Mouse (Mus musculus) brown adipose tissue, adult 24 weeks (tissue): ENCODE measurements at regions not wholly inside any gene's neighbourhood (a gene's known extent, or its start where the extent isn't known, plus 50 kb on each side); places are given as distances from the start of the nearest gene placed in this dataset.

Source experiments
- H3K27ac ChIP-seq: fragments of 200-500 bp; replicated peaks from 2 replicates; pipeline ENCODE4 v1.5.1; 2012; ENCODE audit warnings: low read depth, mild to moderate bottlenecking, low read length
- H3K4me1 ChIP-seq: fragments of 200-500 bp; 2 replicates; pipeline ENCODE4 v1.6.1; 2012; ENCODE audit warnings: low read length, mixed read lengths; ENCODE audit not compliant: control insufficient read depth, insufficient read depth, insufficient read length
- H3K4me3 ChIP-seq: fragments of 200-500 bp; 2 replicates; pipeline ENCODE4 v1.5.1; 2012; ENCODE audit warnings: low read depth, mild to moderate bottlenecking, low read length, moderate library complexity; ENCODE audit not compliant: insufficient read depth

DNA sequence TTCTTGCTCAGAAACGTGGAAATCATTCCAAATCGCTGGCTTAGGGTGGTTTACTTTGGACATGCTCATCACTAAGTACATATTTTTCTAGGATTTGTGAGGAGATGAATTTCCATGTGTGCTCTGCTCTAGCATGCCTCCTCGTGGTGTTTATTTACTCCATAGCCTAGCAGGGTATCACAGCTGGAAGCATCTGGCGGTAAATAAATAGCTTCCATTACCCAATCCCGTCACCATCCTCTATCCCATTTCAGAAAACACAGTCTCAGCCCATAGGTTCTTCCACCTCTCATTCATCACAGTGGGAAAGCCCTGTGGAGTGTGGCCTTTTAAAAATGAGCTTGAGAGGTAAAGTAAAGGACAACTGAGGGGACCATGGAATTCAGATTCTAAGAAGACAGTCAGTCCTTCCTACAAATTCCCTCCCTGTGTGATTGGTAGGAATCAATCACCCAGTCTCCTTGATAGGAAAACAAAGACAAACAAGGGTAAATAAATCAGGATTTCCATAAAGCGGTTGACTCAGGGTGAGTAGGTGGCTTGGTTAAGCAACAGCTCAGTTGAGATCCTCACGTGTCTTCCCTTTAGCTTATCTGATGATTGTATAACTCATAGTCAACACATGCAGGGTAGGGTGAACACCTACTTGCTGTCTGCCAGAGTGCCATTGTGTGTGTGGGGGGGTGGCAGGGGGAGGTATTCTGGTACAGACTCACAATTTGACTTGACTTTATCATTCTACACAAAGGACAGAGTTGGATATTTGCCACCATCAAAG, 156.9 kb upstream of the Gm12728 start:
- H3K27ac ChIP-seq, result no peak overlapping the region

DNA sequence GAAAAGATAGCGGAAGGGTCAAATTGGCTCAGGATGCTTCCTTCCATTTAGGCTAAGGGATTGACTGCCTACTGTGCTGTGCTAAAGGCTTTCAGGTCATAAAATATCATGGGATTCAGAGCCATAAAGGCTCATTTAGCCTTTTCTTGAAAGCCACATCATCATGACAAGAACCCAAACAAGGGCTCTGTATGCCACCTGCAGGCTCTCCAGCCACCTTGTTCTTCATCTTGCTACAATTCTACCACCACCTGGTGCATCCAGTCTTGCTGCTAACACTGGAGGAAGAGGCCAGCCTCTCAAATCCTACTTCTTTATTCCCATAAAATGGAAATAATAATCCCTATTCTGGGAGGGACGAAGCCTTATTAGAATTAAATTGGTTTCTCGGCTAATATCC, 155.9 kb upstream of the Gm12728 start:
- Histone ChIP-seq H3K4me3 (no peak overlapping the region), H3K4me1 (no peaks in the 10 kb centered on the region), H3K27ac (no peak overlapping the region)

More for the DNA sequence above, 156.9 kb upstream of the Gm12728 start:
- Histone ChIP-seq H3K4me3 (no peak overlapping the region), H3K4me1 (no peaks in the 10 kb centered on the region)

DNA sequence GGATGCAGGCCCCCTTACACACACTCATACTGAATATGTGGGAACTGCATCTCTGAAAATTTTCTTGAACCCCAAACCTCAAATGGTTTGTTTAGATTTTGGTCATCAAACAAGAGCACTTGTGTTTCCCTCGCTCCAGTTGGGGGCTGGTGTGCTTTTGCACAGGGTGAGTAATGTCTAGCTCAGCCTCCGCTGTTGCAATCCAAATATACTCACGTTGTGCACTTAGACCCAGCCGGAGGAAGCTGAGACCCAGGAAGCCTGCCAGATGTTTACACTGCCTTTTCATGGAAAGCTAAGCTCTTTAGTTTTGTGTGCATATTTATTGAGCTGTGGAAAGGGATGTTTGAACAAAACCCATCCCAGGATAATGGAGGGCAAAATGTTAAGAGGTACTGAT, 148.9 kb upstream of the Gm12728 start:
- Histone ChIP-seq H3K27ac (no peak overlapping the region), H3K4me1 (no peaks in the 10 kb centered on the region), H3K4me3 (no peak overlapping the region)

DNA sequence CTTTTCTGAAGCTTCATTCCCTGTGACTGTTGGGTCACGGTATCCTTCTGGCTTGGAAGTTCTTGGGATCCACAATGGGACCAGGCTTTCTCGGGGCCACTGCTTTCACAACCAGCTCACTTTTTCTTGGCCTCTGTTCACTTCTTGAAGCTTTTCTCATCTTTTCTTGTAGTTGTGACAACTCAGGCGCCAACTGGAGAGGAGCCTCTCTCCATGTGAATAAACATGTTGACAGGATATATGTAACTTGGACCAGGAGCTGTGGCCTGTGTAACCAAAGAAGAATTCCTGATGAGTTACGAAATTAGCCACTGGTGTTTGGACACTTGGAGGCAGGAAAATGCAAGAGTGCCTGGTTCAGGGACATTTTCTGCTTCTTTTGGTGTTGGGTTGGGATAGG, 148.1 kb upstream of the Gm12728 start:
- Histone ChIP-seq H3K4me1 (no peaks in the 10 kb centered on the region), H3K27ac (no peak overlapping the region), H3K4me3 (no peak overlapping the region)

DNA sequence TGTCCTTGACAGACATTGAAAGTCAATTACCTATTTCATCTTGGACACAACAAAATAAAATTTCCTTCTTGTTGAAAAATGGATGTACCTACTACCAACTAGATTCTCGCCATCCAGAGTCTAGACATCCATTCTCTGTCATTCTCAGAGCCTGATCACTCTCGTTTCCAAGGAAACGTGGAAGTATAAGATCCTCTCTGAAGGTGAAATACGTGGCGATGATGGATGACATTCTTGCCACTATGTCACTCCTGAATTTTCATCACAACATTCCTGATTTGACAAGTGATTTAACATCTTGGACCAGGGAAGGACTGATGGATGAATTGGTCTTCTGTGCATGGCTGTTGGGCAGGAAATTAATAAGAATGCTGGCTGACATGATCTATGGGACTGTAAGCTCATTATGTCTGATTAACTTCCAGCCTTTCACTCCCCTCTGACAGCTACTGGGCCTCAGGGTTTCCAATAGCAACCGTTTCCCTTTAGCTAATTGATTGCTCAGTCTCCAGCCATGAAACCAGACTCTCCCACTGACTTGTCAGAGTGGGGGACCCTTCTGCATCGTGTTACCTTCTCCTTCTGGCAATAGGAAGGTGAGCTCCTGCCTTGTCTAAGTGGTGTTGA, 140.7 kb upstream of the Gm12728 start:
- H3K27ac ChIP-seq, result no peak overlapping the region
- H3K4me1 ChIP-seq, result no peaks in the 10 kb centered on the region
- H3K4me3 ChIP-seq, result no peak overlapping the region

DNA sequence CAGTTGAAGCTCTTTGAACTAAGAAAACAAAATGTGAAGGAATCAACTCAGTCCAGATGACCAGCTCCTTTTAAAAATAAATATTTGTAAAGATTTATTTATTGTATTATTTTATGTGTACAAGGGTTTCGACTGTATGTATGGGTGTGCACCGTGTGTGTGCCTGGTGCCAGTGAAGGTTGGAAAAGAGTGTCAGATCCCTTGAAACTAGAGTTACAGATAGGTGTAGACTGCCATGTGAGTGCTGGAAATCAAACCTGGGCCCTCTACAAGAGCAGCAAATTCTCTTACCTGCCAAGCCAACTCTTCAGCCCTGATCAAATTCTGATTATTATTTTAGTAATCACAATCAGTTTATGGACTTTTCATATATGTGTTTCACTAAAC, 140.2 kb upstream of the Gm12728 start:
- H3K4me1 ChIP-seq, result no peaks in the 10 kb centered on the region
- H3K27ac ChIP-seq, result no peak overlapping the region
- no peak overlapping the region for H3K4me3 ChIP-seq

DNA sequence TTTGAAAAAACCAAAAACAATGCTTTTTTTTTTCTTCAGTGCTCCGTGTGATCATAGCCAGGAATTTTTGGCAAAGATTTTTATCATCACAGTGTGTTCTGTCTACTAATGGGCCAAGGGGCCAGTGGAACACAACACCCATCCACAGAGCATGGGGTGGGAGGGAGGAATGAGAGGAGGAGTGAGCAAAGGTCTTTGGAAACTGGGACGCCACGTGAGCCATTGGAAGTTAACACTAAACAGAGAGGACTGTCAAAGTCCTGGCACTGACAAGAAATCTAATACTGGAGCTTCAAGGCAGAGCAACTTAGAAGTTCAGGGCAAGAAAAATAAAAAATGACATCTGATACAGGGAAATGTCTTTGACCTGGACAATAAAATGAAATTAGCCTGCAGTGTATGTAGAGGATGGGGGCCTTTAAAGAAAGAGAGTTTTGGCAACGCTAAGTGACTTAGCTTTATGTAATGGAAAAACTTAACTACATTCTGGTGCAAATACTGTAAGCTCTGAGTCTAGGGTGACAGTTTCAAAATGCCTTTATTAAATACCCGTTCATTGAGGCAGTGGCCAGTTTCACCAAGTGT, 133.5 kb upstream of the Gm12728 start:
- no peak overlapping the region for H3K27ac ChIP-seq
- H3K4me1 ChIP-seq, result peaks cover 2% of the 10 kb centered on the region; the same call in 1 of the 2 replicates
- no peak overlapping the region for H3K4me3 ChIP-seq

DNA sequence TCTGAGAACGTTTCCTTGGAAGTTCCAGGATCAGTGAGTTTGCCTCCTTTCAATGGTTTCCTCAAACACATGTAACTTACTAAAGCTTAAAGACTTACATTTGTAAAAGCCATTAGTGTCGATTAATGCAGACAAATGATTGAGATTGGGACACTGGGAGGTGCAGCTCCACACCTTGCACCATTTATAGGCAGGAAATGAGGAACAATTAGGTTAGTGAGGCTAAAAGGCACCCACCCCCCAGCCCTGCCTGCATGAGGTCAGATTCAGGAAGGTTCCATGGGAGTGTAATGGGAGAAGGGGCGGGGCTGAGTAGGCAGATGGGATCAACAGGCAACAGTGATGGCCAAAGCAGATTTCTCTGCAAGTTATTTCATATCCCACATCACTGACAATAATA, 131.1 kb upstream of the Gm12728 start:
- no peak overlapping the region for H3K27ac ChIP-seq
- H3K4me1 ChIP-seq, result peaks cover 2% of the 10 kb centered on the region; the same call in 1 of the 2 replicates
- H3K4me3 ChIP-seq, result no peak overlapping the region

DNA sequence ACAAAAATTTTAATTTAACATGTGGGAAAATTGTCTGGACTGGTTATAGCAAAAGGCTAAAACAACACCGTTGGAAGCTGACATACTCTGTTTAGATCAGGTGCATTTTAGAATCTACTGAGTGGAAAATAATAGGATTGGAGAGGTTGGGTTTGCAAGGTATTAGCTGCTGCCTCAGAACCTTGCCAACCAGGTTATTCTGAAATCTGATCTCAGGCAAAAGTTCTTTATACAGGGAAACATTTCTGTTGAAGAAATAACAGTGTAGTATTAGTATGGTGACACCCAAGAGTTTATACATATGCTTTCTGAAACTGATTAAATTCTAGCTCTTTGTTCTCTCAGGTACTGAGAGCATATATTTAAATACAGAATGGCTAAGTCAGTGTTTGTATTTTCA, 113.0 kb upstream of the Gm12728 start:
- H3K4me3 ChIP-seq, result no peak overlapping the region
- no peaks in the 10 kb centered on the region for H3K4me1 ChIP-seq
- H3K27ac ChIP-seq, result no peak overlapping the region

DNA sequence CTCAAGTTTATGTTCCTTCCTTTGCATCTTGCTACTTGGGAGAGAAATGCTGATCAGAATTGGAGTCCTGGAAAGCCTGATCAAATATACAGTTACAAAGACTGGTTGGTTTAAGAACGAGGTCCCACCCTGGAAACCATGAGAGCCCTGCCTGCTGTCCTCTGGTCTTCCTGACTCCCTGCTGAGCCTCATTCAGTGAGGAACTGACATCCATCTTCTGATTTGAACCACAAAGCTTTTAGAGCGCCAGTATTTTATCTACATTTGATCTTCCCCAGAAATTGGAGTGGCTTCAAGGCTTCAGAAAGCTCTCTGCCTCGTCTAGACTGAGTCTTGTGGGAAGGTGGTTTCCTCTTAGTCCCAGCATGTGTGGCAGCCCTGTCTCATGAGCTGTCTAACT, 99.0 kb upstream of the Gm12728 start:
- Histone ChIP-seq H3K4me1 (no peaks in the 10 kb centered on the region; the same call in 1 of the 2 replicates), H3K4me3 (no peak overlapping the region), H3K27ac (no peak overlapping the region)

DNA sequence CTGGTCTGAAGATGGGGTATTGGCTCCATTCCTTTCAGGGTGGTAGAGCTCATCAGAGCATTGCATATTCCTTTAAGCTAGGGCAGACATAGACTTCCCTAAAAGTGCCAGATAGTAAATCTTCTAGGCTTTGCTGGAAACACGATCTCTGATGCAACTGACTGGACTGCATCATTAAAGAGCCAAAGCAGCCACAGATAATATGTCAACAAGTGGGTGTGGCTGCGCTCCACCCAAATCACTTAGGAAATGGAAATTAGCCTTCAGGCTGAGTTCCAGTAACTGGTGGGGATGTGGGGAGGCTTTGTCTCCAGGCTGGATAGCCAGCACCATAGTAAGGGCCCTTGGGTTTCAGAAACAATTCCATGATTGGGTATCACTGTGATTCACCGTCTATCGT, 97.3 kb upstream of the Gm12728 start:
- Histone ChIP-seq H3K4me1 (no peaks in the 10 kb centered on the region; the same call in 1 of the 2 replicates), H3K27ac (no peak overlapping the region), H3K4me3 (no peak overlapping the region)

DNA sequence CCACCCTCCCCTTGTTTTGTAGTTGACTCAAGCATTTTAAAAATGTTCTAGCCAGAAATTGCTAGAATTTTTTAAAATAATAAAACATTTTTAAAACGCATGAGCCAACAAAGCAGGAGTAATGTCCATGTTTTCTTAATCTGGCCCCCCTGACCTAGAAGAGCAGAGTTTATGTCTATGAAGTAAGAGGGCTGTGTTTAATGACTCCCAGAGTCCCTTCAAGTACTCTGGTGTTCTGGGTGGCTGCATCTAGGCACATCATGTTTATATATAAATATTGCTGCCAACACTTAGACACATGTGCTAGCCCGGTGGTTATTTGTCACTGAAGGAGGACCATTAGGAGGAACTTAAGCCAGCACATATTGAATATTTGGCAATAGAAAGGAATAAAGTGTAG, 93.8 kb upstream of the Gm12728 start:
- H3K4me1 ChIP-seq, result no peaks in the 10 kb centered on the region; the same call in 1 of the 2 replicates

DNA sequence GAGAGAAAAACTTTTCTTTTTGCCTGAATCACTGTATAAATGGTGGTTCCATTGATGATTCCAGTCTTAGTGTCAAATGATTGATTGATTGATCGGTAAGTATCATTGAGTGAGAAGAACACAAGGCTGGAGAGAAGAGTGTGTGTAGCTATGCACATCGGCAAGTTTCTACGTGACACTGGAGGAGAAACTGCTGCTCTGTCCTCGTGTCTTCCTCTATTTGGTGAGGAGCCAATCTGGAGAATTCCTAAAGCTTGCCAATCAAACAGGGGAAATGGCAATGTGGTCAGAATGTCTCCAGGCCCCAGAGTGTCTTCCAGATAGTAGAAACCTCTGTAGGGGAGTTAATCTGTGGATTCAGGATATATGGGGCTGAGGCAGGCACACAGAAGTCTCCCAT, 92.5 kb upstream of the Gm12728 start:
- Histone ChIP-seq H3K4me1 (no peaks in the 10 kb centered on the region; the same call in 1 of the 2 replicates), H3K4me3 (no peak overlapping the region), H3K27ac (no peak overlapping the region)

More for the DNA sequence above, 93.8 kb upstream of the Gm12728 start:
- Histone ChIP-seq H3K27ac (no peak overlapping the region), H3K4me3 (no peak overlapping the region)

DNA sequence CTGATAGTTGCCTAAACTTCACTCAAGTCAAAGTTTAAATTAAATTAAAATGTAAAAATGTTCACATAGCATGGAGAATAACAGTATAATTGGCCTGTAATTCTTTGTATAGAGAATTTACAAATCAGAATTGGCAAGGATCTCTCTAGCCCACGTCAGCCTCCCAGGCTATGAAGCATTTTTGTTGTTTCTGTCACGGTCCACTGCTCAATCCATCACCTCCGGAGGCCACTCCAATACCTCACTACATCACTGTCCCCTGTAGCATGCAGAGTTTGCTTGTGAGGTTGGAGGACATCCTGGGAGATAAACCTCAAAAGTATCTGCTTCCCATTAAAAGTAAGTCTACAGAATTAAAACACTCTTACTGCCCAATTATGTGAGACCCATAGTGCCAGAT, 87.6 kb upstream of the Gm12728 start:
- Histone ChIP-seq H3K27ac (no peak overlapping the region), H3K4me1 (no peaks in the 10 kb centered on the region), H3K4me3 (no peak overlapping the region)

DNA sequence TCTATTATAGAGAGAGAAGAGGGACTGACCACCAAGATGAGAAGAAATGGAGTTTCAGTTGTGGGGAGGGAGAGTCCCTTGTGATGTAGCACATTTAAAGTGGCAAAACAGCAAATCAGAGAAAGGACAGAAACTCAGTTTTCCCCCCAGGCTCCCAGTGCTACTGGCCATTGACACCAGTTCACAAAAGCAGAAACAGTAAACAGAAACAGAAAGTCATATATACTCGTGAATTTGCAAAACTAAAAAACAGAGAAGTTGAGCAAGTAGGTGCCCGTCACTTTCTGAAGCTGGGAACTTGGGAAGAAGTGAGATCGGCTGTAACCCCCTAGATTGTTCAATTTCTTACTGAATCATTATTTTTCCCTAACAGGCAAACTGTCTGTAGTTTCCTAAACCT, 86.3 kb upstream of the Gm12728 start:
- no peaks in the 10 kb centered on the region for H3K4me1 ChIP-seq
- H3K27ac ChIP-seq, result no peak overlapping the region
- H3K4me3 ChIP-seq, result no peak overlapping the region

DNA sequence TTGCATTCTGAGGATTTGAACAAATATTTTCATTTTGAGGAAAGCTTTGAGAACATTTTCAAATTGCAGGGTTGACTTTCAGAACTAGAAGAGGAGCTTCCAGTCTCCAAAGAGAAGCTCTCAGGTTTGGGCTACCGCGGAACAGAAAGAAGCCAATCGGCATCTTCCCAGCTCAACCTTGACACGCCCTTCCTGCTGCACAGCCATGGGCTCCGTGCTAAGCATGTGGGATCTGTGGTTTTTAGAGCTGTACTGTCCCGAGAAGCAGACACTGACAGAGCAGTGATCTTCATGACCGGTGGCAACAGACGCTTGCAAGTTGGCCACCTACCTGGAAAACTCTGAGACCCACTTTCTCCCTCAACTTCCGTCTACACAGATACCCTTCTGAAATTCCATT, 85.4 kb upstream of the Gm12728 start:
- Histone ChIP-seq H3K4me3 (no peak overlapping the region), H3K4me1 (no peaks in the 10 kb centered on the region), H3K27ac (no peak overlapping the region)
